Mouse (Mus musculus) urinary bladder, adult 2 months (tissue): Measurements from ENCODE around the gene Gm7030. TPM values are rescaled to one million over a fixed set of nuclear protein-coding genes. Genes with fewer than 3 reads are reported as not detected.
"Not testable (repeated sequence)": the region's sequence is repeated elsewhere in the genome, so short reads cannot be mapped to it uniquely, and the experiment has no call there.

Experiments used
- DNase-seq: peaks from one replicate; pipeline ENCODE4 v3.0.0; 2022; ENCODE audit warnings: low spot score
- polyA plus RNA-seq: library from polyadenylated mRNA; depleted of rRNA; stranded (reverse); fragments of >200 nt; gene quantifications from 2 replicates; pipeline ENCODE4 v1.2.3, GENCODE M21; 2012

The Gm7030 gene
- polyA plus RNA-seq, 1 experiment = not detected

DNA sequence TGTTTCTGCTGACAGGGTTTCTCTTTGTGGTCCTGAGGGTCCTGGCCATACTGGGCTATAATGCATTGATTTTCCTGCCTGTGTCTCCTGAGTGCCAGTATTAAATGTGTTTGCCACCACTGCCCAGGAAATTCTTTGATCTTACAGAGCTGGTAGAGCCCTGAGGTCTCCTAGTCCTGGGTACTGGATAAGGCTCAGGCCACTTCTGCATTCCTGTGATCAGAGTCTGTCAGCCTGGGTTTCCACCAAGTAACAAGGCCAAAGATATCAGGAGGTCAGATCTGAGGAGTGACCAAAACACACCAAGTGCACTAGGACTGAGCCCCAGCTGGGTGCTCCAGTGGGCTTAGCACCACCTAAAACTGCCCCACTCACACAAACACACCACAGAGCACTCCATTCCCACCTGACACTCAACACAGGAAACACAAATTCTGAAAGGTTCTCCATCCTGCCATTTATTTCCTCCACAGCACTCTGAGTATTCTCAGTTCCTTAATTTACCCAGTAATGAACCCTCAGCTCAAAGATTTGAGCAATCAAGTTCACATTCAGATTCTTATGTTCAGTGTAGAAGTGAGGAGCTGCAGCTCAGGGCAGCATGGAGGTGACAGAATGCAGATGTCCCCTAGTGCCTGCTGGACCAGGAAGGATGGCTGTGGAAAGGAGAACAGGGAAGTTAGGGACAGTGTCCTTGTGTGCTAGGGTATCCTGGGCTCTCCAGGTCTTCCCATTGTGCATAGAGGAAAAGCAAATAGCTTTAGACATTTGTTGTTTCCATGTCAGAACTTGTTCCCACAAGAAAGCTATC, 6.4 kb upstream of the Gm7030 start:
- DNase-seq = not testable (repeated sequence)

DNA sequence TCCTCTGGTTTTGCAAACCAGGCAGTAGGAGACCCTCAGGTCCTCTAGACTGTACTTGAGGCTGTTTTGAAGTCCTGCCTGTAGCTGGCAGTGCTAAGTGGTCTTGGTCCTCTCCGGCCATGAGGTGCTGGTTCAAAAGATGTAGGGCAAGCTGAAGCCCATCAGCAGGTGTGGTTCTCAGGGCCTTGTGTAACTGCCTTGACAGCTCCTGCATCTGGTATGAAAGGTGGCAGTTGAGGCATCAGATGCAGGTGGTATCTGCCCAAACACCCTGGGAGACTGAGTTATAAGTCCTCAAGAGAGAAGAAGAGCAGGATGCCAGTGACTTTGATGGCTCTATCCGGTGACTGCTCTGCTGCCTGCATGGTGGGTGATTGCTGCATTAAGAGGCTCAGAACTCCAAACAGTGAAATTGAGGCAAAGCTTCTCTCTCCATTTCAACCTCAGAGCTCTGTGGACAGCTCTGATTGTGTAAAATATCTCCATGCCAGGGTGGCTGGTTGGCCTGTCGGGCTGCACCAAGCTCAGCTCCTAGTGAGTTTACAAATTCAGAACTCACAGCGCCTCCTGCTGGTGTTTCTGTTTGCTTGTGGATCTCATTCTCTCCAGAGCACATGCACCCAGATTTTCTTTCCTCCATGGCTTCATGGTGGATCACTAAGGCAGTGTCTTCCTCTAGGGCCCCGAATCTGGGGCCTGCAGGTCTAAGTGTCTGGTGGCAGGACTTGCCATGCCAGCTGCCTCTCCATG, 2.5 kb upstream of the Gm7030 start:
- DNase-seq = no peak

- not testable (repeated sequence) for DNase-seq
These were observed 700 bp downstream of the Gm7030 start for GRCm38 (mm10) chr17:36128525-36128924.

- not testable (repeated sequence) for DNase-seq
These were observed 5.1 kb downstream of the Gm7030 start for GRCm38 (mm10) chr17:36124111-36124510.

GRCm38 (mm10) chr17:36121352-36122020, 7.7 kb downstream of the Gm7030 start, which contains the start of gene Gm19684:
Gm19684 (plus strand) TSS chr17:36121678.
- DNase-seq = not testable (repeated sequence)

GRCm38 (mm10) chr17:36120839-36121238, 8.4 kb downstream of the Gm7030 start:
- not testable (repeated sequence) for DNase-seq

GRCm38 (mm10) chr17:36116545-36116944, 12.7 kb downstream of the Gm7030 start:
- DNase-seq = not testable (repeated sequence)

DNA sequence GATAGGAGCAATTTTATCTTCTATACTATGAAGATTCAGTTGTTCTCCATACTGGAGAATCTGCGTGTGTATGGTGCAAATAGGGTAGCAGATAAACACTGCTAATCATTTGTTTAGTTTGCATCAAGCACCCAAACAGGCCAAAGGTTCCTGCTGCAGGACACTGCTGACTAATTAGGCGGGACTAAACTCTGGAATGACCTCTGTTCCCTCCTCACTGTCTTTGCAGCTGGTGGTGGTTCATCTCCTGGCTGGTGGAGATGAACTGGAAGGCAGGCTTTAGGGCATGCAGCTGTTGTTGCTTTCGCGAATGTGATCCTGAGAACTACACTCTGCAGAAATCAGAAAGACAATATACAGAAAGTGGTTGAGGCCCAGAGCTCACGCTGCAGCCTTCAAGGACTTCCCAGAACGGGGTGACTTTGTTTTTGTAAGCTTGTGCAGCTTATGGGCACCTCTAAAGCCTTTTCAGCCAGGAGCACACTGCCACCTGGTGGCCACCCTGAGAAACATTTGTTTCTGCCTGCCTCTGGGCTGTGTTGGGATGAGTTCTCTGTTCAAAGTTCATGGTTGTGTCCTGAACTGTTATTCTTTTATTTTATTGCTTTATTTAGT, 15.1 kb downstream of the Gm7030 start:
- not testable (repeated sequence) for DNase-seq

DNA sequence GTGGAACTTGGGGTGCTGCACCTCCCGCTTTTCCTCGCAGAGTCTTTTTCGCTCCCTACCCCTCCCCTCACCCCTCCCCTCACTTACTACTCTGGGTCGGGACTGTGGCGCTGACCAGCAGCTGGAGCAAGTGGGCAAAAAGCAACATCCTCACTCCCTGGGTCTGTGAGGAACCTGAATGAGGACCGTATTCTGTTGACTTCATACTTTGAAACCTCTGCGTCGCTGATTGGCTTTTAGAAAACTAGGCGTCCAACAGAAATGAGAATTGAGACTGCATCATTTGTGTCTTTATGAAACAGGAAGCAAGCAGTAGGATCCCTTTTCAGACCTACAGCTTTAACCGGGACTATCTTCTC, 17.7 kb downstream of the Gm7030 start:
- DNase-seq = not testable (repeated sequence)

DNA sequence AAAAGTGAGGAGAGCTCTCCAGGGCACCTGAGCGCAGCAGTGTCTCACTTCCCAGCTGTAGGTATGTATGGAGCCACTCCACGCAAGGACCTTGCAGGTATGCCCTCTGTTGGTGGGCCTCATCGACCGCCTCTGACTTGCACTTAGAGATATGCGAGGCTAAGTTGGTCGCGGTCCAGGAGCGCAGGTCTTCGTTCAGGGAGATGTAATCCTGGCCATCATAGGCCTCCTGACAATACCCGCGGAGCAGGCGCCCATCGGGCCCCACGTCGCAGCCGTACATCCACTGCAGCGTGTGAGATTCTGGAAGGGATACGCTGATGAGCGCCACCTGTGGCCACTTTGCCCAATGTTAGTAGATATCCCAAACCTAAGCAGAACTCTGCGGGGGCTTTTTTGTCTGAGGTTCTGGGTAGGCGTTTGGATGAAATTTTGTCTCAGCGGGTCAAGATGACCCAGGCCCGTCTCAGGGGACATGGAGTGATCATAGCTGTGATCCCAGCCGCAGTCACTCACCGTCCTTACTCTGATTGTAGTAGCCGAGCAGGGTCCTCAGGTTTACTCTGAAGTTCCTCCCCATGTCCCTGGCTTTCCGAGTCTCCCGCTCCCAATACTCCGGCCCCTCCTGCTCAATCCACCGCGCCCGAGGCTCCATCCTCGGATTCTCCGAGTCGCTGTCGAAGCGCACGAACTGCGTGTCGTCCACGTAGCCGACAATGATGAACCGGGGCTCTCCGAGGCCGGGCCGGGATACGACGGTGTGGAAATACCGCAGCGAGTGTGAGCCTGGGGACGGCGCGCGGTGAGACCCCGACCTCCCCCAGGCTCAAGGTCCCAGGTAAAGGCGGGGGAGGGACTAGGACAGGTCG, 18.4 kb downstream of the Gm7030 start:
- DNase-seq = not testable (repeated sequence)

- DNase-seq = not testable (repeated sequence)
These were observed 19.1 kb downstream of the Gm7030 start for GRCm38 (mm10) chr17:36110129-36110528.

- not testable (repeated sequence) for DNase-seq
These were observed 27.1 kb downstream of the Gm7030 start for GRCm38 (mm10) chr17:36102091-36102490.

- not testable (repeated sequence) for DNase-seq
These were observed 29.6 kb downstream of the Gm7030 start for GRCm38 (mm10) chr17:36099603-36100002.

GRCm38 (mm10) chr17:36093936-36094335, 35.3 kb downstream of the Gm7030 start:
- no peak for DNase-seq

- not testable (repeated sequence) for DNase-seq
These were observed 36.7 kb downstream of the Gm7030 start for GRCm38 (mm10) chr17:36092520-36092919.

- DNase-seq = not testable (repeated sequence)
These were observed 37.3 kb downstream of the Gm7030 start for GRCm38 (mm10) chr17:36091933-36092332.

DNA sequence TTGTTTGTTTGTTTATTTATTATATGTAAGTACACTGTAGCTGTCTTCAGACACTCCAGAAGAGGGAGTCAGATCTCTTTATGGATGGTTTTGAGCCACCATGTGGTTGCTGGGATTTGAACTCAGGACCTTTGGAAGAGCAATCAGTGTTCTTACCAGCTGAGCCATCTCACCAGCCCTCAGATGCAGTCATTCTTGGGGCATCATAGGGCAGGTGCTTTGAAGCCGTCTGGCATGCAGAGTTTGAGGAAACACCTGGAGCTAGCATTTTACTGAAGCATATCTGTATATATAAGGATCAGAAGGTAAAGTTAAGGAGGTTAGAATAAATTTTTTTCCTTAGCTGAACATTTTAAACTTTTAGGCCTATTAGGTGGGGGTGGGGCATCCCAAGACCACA, 43.2 kb downstream of the Gm7030 start:
- DNase-seq = not testable (repeated sequence)

DNA sequence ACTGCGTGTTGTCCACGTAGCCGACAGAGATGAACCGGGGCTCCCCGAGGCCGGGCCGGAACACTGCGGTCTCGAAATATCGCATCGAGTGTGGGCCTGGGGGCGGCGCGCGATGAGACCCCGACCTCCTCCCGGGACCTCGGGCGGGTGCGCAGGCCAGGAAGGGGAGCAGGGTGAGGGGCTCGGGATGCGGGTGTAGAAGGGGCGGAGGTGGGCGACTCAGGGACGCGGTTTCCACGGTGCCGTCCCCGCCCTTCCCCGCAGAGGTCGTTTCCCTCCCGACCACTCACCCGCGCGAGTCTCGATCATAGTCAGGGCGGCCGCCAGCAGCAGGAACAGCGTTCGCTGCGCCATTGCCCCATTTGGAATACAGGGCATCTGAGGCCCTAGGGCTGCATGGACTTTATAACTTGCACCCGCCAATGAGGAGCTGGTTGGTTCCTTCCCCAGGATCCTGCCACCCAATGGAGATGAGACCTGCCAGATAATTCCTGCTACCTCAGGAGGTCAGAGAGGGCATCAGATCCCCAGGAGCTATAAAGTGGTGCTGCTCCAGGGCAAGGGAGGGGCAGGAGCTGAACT, 45.3 kb downstream of the Gm7030 start:
- DNase-seq = no peak

GRCm38 (mm10) chr17:36083266-36083869, 45.9 kb downstream of the Gm7030 start:
- DNase-seq = no peak
